Mouse (Mus musculus) brain, embryonic 14.5 days (tissue): Measurements from ENCODE around the gene Rara. TPM values are rescaled to one million over a fixed set of nuclear protein-coding genes. Genes with fewer than 3 reads are reported as not detected.

Source experiments
- DNase-seq: peaks from one replicate; pipeline ENCODE4 v3.0.0-alpha.2; 2011; ENCODE audit warnings: low read depth
- CTCF ChIP-seq: fragments of 200-500 bp; IDR thresholded peaks from 2 replicates; pipeline ENCODE4 v1.5.1; 2012; ENCODE audit warnings: inconsistent platforms, mild to moderate bottlenecking, moderate library complexity, borderline replicate concordance; ENCODE audit not compliant: insufficient read depth, insufficient read length; ENCODE audit errors: extremely low read depth
- POLR2A ChIP-seq: fragments of 200-500 bp; IDR thresholded peaks from 2 replicates; pipeline ENCODE4 v1.6.1; 2012; ENCODE audit warnings: mild to moderate bottlenecking, inconsistent platforms, borderline replicate concordance; ENCODE audit not compliant: poor library complexity, insufficient read depth, insufficient read length, severe bottlenecking; ENCODE audit errors: extremely low read depth
- polyA plus RNA-seq: library from polyadenylated mRNA; depleted of rRNA; stranded (reverse); fragments of >200 nt; gene quantifications from 2 replicates; pipeline ENCODE4 v1.2.3, GENCODE M21; 2012; rRNA removed

Gene Rara
- 8.4 and 14.4 TPM in 2 replicates for polyA plus RNA-seq

- TF ChIP-seq CTCF (no peak), POLR2A (no peak)
- DNase-seq, result peak; percentile 85
Observed at GRCm38 (mm10) chr11:98927438-98928076, at the start of gene Rara. Rara (plus strand) TSS chr11:98927818.

GRCm38 (mm10) chr11:98887703-98888102 lies 39.9 kb upstream of the Rara start:
- DNase-seq, result no peak
- TF ChIP-seq POLR2A (no peak), CTCF (no peak)

GRCm38 (mm10) chr11:98889077-98889476 lies 38.5 kb upstream of the Rara start:
- TF ChIP-seq POLR2A (no peak), CTCF (no peak)
- no peak for DNase-seq

GRCm38 (mm10) chr11:98889977-98890376 lies 37.6 kb upstream of the Rara start:
- no peak for DNase-seq
- TF ChIP-seq CTCF, result no peak
- TF ChIP-seq POLR2A, result no peak

GRCm38 (mm10) chr11:98892426-98892825 lies 35.2 kb upstream of the Rara start:
- TF ChIP-seq POLR2A (no peak), CTCF (no peak)

GRCm38 (mm10) chr11:98900529-98901125 lies 27.0 kb upstream of the Rara start:
- no peak for TF ChIP-seq POLR2A
- TF ChIP-seq CTCF, result no peak
- no peak for DNase-seq

More at GRCm38 (mm10) chr11:98892426-98892825, 35.2 kb upstream of the Rara start:
- DNase-seq, result no peak

GRCm38 (mm10) chr11:98902621-98903245 lies 24.9 kb upstream of the Rara start:
- TF ChIP-seq POLR2A (no peak), CTCF (no peak)

GRCm38 (mm10) chr11:98904577-98904976 lies 23.0 kb upstream of the Rara start:
- TF ChIP-seq POLR2A (no peak), CTCF (no peak)
- no peak for DNase-seq

More at GRCm38 (mm10) chr11:98902621-98903245, 24.9 kb upstream of the Rara start:
- no peak for DNase-seq

GRCm38 (mm10) chr11:98905033-98905432 lies 22.6 kb upstream of the Rara start:
- no peak for TF ChIP-seq POLR2A
- no peak for TF ChIP-seq CTCF
- no peak for DNase-seq

- TF ChIP-seq CTCF, result no peak
- no peak for TF ChIP-seq POLR2A
- DNase-seq, result no peak
Observed at GRCm38 (mm10) chr11:98905583-98905982, 22.0 kb upstream of the Rara start.

GRCm38 (mm10) chr11:98907063-98907436 lies 20.6 kb upstream of the Rara start:
- DNase-seq, result no peak
- no peak for TF ChIP-seq CTCF
- no peak for TF ChIP-seq POLR2A
